Mouse (Mus musculus) skeletal muscle tissue, adult 2 months (tissue): Measurements from ENCODE around the gene Trabd2b.

ENCODE experiments used
- DNase-seq: peaks from one replicate; pipeline ENCODE4 v3.0.0-alpha.2; 2012; ENCODE audit warnings: low read depth, low spot score

Trabd2b gene

GRCm38 (mm10) chr4:114406355-114407101 is at the start of gene Trabd2b:
Gene Trabd2b, plus strand, starts transcription at chr4:114406724.
- DNase-seq: no peak

- DNase-seq: no peak
Measured at GRCm38 (mm10) chr4:114357420-114357819, 49.1 kb upstream of the Trabd2b start.

- DNase-seq: no peak
Measured at GRCm38 (mm10) chr4:114358874-114359273, 47.6 kb upstream of the Trabd2b start.

GRCm38 (mm10) chr4:114359818-114360217 is 46.7 kb upstream of the Trabd2b start:
- DNase-seq: no peak

GRCm38 (mm10) chr4:114361336-114361735 is 45.2 kb upstream of the Trabd2b start:
- DNase-seq: no peak

- DNase-seq: no peak
Measured at GRCm38 (mm10) chr4:114365000-114365399, 41.5 kb upstream of the Trabd2b start.

GRCm38 (mm10) chr4:114365595-114365994 is 40.9 kb upstream of the Trabd2b start:
- no peak for DNase-seq

- no peak for DNase-seq
Measured at GRCm38 (mm10) chr4:114367005-114367404, 39.5 kb upstream of the Trabd2b start.

- no peak for DNase-seq
Measured at GRCm38 (mm10) chr4:114367840-114368239, 38.7 kb upstream of the Trabd2b start.

GRCm38 (mm10) chr4:114369591-114369990 is 36.9 kb upstream of the Trabd2b start:
- no peak for DNase-seq

- no peak for DNase-seq
Measured at GRCm38 (mm10) chr4:114370935-114371715, 35.4 kb upstream of the Trabd2b start.

GRCm38 (mm10) chr4:114372699-114373098 is 33.8 kb upstream of the Trabd2b start:
- no peak for DNase-seq

- no peak for DNase-seq
Measured at GRCm38 (mm10) chr4:114374330-114374729, 32.2 kb upstream of the Trabd2b start.

- no peak for DNase-seq
Measured at GRCm38 (mm10) chr4:114377531-114377930, 29.0 kb upstream of the Trabd2b start.

GRCm38 (mm10) chr4:114378512-114378911 is 28.0 kb upstream of the Trabd2b start:
- DNase-seq: no peak

GRCm38 (mm10) chr4:114379416-114379956 is 27.0 kb upstream of the Trabd2b start:
- DNase-seq: no peak

- no peak for DNase-seq
Measured at GRCm38 (mm10) chr4:114382627-114383026, 23.9 kb upstream of the Trabd2b start.

GRCm38 (mm10) chr4:114385236-114385635 is 21.3 kb upstream of the Trabd2b start:
- DNase-seq: no peak

- DNase-seq: peak; percentile 64
Measured at GRCm38 (mm10) chr4:114386395-114386811, 20.1 kb upstream of the Trabd2b start.

GRCm38 (mm10) chr4:114387527-114388135 is 18.9 kb upstream of the Trabd2b start:
- DNase-seq: no peak

- DNase-seq: no peak
Measured at GRCm38 (mm10) chr4:114388306-114388705, 18.2 kb upstream of the Trabd2b start.

GRCm38 (mm10) chr4:114389653-114390052 is 16.9 kb upstream of the Trabd2b start:
- DNase-seq: no peak
